Mouse (Mus musculus) kidney, embryonic 16.5 days (tissue): ENCODE data around the gene Il1f5. TPM values are rescaled to one million over a fixed set of nuclear protein-coding genes. Genes with fewer than 3 reads are reported as not detected.

Experiments
- ATAC-seq: fragments of 200-750 bp; cut with Nextera tagmentation; 2 replicates; pipeline ENCODE4 v1.8.0; 2017; ENCODE audit warnings: moderate TSS enrichment; ENCODE audit not compliant: low FRiP score, low TSS enrichment
- H3K27ac ChIP-seq: fragments of 300-500 bp; sonication (generic); 2 replicates; pipeline ENCODE4 v1.5.1; 2014; ENCODE audit warnings: low read length
- H3K27me3 ChIP-seq: fragments of 300-500 bp; sonication (generic); 2 replicates; pipeline ENCODE4 v1.6.1; 2014; ENCODE audit warnings: low read length, control low read depth, mixed read lengths; ENCODE audit not compliant: insufficient read depth
- H3K36me3 ChIP-seq: fragments of 300-500 bp; sonication (generic); 2 replicates; pipeline ENCODE4 v1.6.1; 2014; ENCODE audit warnings: low read length, control low read depth, mixed read lengths; ENCODE audit not compliant: insufficient read depth
- H3K4me1 ChIP-seq: fragments of 300-500 bp; sonication (generic); 2 replicates; pipeline ENCODE4 v1.6.1; 2014; ENCODE audit warnings: low read length, control low read depth, mixed read lengths; ENCODE audit not compliant: insufficient read depth
- H3K4me2 ChIP-seq: fragments of 300-500 bp; sonication (generic); replicated peaks from 2 replicates; pipeline ENCODE4 v1.6.1; 2014; ENCODE audit warnings: low read depth, low read length
- H3K4me3 ChIP-seq: fragments of 300-500 bp; sonication (generic); 2 replicates; pipeline ENCODE4 v1.5.1; 2014; ENCODE audit warnings: mild to moderate bottlenecking, low read length
- H3K9ac ChIP-seq: fragments of 300-500 bp; sonication (generic); replicated peaks from 2 replicates; pipeline ENCODE4 v1.6.1; 2014; ENCODE audit warnings: low read length
- H3K9me3 ChIP-seq: fragments of 300-500 bp; sonication (generic); 2 replicates; pipeline ENCODE4 v1.6.1; 2016; ENCODE audit warnings: low read length, control low read depth
- WGBS: fragments of 180-500 bp; shearing (Covaris S2); extraction: QIAGEN DNeasy Blood & Tissue Kit; methylation state at CpG from one replicate; pipeline ENCODE4 v1.1.7; 2014; 5-methylcytosine and 5-hydroxymethylcytosine counted together
- polyA plus RNA-seq: library from polyadenylated mRNA; unstranded; fragments of >200 nt; fragmentation: Nextera tagmentation; extraction: Ambion mirVana; gene quantifications from 2 replicates; pipeline ENCODE4 v1.2.1, GENCODE M21; 2015

Gene Il1f5
- polyA plus RNA-seq, 1 experiment from 2014 or later: 0.15 TPM

GRCm38 (mm10) chr2:24317919-24318598 lies 41.3 kb downstream of the Il1f5 start:
- no peak for ATAC-seq
- Histone ChIP-seq H3K4me3 (no peak overlapping the region), H3K4me2 (no peak overlapping the region), H3K9me3 (no peaks in the 10 kb centered on the region), H3K9ac (no peak overlapping the region), H3K4me1 (no peaks in the 10 kb centered on the region), H3K36me3 (no peaks in the 10 kb centered on the region), H3K27ac (no peak overlapping the region), H3K27me3 (no peaks in the 10 kb centered on the region)
- WGBS: 80% methylated on average over 4 of the region's 4 CpGs

Other genes starting within 250 kb of the Il1f5 start
- 1.4 and 1.6 TPM in 2 replicates for gene Hnmt, start 227.6 kb upstream of the Il1f5 start, polyA plus RNA-seq
- gene Tbpl2, start 180.4 kb upstream of the Il1f5 start, polyA plus RNA-seq: not detected in 2 replicates
- gene Il1f8, start 123.8 kb upstream of the Il1f5 start, polyA plus RNA-seq: not detected in 2 replicates
- gene Il1f9, start 90.5 kb upstream of the Il1f5 start, polyA plus RNA-seq: not detected in 2 replicates
- gene Il1f6, start 61.5 kb upstream of the Il1f5 start, polyA plus RNA-seq: 0.36 and 0.40 TPM in 2 replicates
- not detected in 2 replicates for gene Il1f10, start 14.2 kb downstream of the Il1f5 start, polyA plus RNA-seq
- 1.1 and 1.7 TPM in 2 replicates for gene Il1rn, start 59.9 kb downstream of the Il1f5 start, polyA plus RNA-seq
- 2.4 and 3.1 TPM in 2 replicates for gene Psd4, start 90.6 kb downstream of the Il1f5 start, polyA plus RNA-seq
- 134 and 160 TPM in 2 replicates for gene Pax8, start 198.6 kb downstream of the Il1f5 start, polyA plus RNA-seq